Mouse (Mus musculus) gastrocnemius, adult 2 months (tissue): ENCODE data around the gene Itln1. TPM values are rescaled to one million over a fixed set of nuclear protein-coding genes. Genes with fewer than 3 reads are reported as not detected.
A peak's percentile ranks its signal among the peaks of the same experiment; 100 is the strongest.

ENCODE experiments used
- DNase-seq: peaks from one replicate; pipeline ENCODE4 v3.0.0; 2022
- H3K27ac ChIP-seq: fragments of 200-600 bp; 2 replicates; pipeline ENCODE4 v1.8.1; 2022; ENCODE audit warnings: mild to moderate bottlenecking
- H3K4me3 ChIP-seq: fragments of 200-600 bp; 2 replicates; pipeline ENCODE4 v1.8.1; 2022; ENCODE audit warnings: mild to moderate bottlenecking, moderate library complexity
- CTCF ChIP-seq: fragments of 200-600 bp; IDR thresholded peaks from 2 replicates; pipeline ENCODE4 v1.8.1; 2022; ENCODE audit warnings: antibody characterized with exemption, mild to moderate bottlenecking, moderate library complexity
- intact Hi-C: fragments of 180-260 bp; cut with DNase I; formaldehyde crosslinking; loops from one replicate; pipeline ENCODE4 v1.15.1; 2025
- long read RNA-seq, 2 experiments: library from polyadenylated mRNA; stranded (forward); transcript quantifications; one replicate each; pipeline ENCODE4 v2.0.0; 2021
- total RNA-seq, 2 experiments: library from RNA; stranded (reverse); gene quantifications; 2 replicates each; pipeline ENCODE4 v1.2.3; 2021

Gene Itln1
- not detected for total RNA-seq
- long read RNA-seq, experiment 1: 0 reads
- long read RNA-seq, experiment 2: 0 reads

GRCm38 (mm10) chr1:171535194-171535593, at the start of gene Itln1:
Itln1 (minus strand) TSS chr1:171535294.
- TF ChIP-seq CTCF: no peak
- Histone ChIP-seq H3K4me3 (no peak within 1 kb of the TSS), H3K27ac (no peak within 1 kb of the TSS)
- DNase-seq: no peak
- intact Hi-C loops: no loop called here

GRCm38 (mm10) chr1:171584584-171584983, 49.5 kb upstream of the Itln1 start:
- DNase-seq: no peak
- intact Hi-C loops: no loop called here
- H3K4me3 ChIP-seq: no peak overlapping the region
- no peak for TF ChIP-seq CTCF
- no peak overlapping the region for H3K27ac ChIP-seq

GRCm38 (mm10) chr1:171577168-171577567, 42.1 kb upstream of the Itln1 start:
- no peak overlapping the region for H3K4me3 ChIP-seq
- DNase-seq: no peak
- TF ChIP-seq CTCF: no peak
- no peak overlapping the region for H3K27ac ChIP-seq
- intact Hi-C loops: loop anchor here (5.0 kb wide), 1 partner anchor 65 kb away; no protein-coding TSS in a partner anchor

- DNase-seq: no peak
- TF ChIP-seq CTCF: no peak
- Histone ChIP-seq H3K27ac (no peak overlapping the region), H3K4me3 (no peak overlapping the region)
- intact Hi-C loops: loop anchor here (5.0 to 10.0 kb wide), 2 partner anchors 66 to 204 kb away; partner anchors contain the start of genes Alyref2 and Klhdc9
Observed at GRCm38 (mm10) chr1:171568436-171568835, 33.3 kb upstream of the Itln1 start.

- Histone ChIP-seq H3K4me3 (no peak overlapping the region), H3K27ac (no peak overlapping the region)
- peak; percentile 81 for TF ChIP-seq CTCF
- intact Hi-C loops: loop anchor here (2.0 to 10.0 kb wide), 3 partner anchors 64 to 202 kb away; partner anchors contain the start of genes Alyref2 and Klhdc9
- DNase-seq: peak; percentile 44
Observed at GRCm38 (mm10) chr1:171566777-171567176, 31.7 kb upstream of the Itln1 start.

- H3K27ac ChIP-seq: no peak overlapping the region
- intact Hi-C loops: loop anchor here (2.0 to 10.0 kb wide), 3 partner anchors 64 to 201 kb away; partner anchors contain the start of genes Alyref2 and Klhdc9
- DNase-seq: no peak
- no peak overlapping the region for H3K4me3 ChIP-seq
- no peak for TF ChIP-seq CTCF
Observed at GRCm38 (mm10) chr1:171565888-171566287, 30.8 kb upstream of the Itln1 start.

GRCm38 (mm10) chr1:171564247-171564646, 29.2 kb upstream of the Itln1 start:
- no peak overlapping the region for H3K27ac ChIP-seq
- no peak overlapping the region for H3K4me3 ChIP-seq
- intact Hi-C loops: loop anchor here (10.0 kb wide), 1 partner anchor 199 kb away; the partner anchor contains the start of gene Klhdc9
- no peak for DNase-seq
- TF ChIP-seq CTCF: peak; percentile 57

GRCm38 (mm10) chr1:171563042-171563441, 27.9 kb upstream of the Itln1 start:
- H3K4me3 ChIP-seq: no peak overlapping the region
- no peak for DNase-seq
- no peak overlapping the region for H3K27ac ChIP-seq
- no peak for TF ChIP-seq CTCF
- intact Hi-C loops: loop anchor here (10.0 kb wide), 1 partner anchor 198 kb away; the partner anchor contains the start of gene Klhdc9

- H3K27ac ChIP-seq: no peak overlapping the region
- TF ChIP-seq CTCF: no peak
- no peak for DNase-seq
- H3K4me3 ChIP-seq: no peak overlapping the region
- intact Hi-C loops: loop anchor here (10.0 kb wide), 1 partner anchor 197 kb away; the partner anchor contains the start of gene Klhdc9
Observed at GRCm38 (mm10) chr1:171561639-171562225, 26.6 kb upstream of the Itln1 start.

GRCm38 (mm10) chr1:171561200-171561599, 26.1 kb upstream of the Itln1 start:
- Histone ChIP-seq H3K4me3 (no peak overlapping the region), H3K27ac (no peak overlapping the region)
- intact Hi-C loops: loop anchor here (10.0 kb wide), 1 partner anchor 196 kb away; the partner anchor contains the start of gene Klhdc9
- DNase-seq: no peak
- no peak for TF ChIP-seq CTCF

GRCm38 (mm10) chr1:171560262-171560661, 25.2 kb upstream of the Itln1 start:
- no peak for TF ChIP-seq CTCF
- no peak overlapping the region for H3K27ac ChIP-seq
- no peak overlapping the region for H3K4me3 ChIP-seq
- intact Hi-C loops: loop anchor here (10.0 kb wide), 1 partner anchor 195 kb away; the partner anchor contains the start of gene Klhdc9
- no peak for DNase-seq

- no peak for DNase-seq
- no peak within 1 kb of the TSS for H3K27ac ChIP-seq
- no peak for TF ChIP-seq CTCF
- H3K4me3 ChIP-seq: no peak within 1 kb of the TSS
- intact Hi-C loops: no loop called here
Observed at GRCm38 (mm10) chr1:171558898-171559297, 23.8 kb upstream of the Itln1 start, which contains the start of gene Cd244a. Cd244a (plus strand) TSS chr1:171559193.

GRCm38 (mm10) chr1:171558407-171558806, 23.3 kb upstream of the Itln1 start:
- Histone ChIP-seq H3K4me3 (no peak overlapping the region), H3K27ac (no peak overlapping the region)
- DNase-seq: no peak
- no peak for TF ChIP-seq CTCF
- intact Hi-C loops: no loop called here
